Mouse (Mus musculus) erythroblast, adult 5-6 weeks (primary cell): ENCODE measurements around the gene Wnt9b. TPM values are rescaled to one million over a fixed set of nuclear protein-coding genes. Genes with fewer than 3 reads are reported as not detected.
A peak's percentile ranks its signal among the peaks of the same experiment; 100 is the strongest.

Experiments used
- ATAC-seq: replicated peaks from 2 replicates; pipeline ENCODE4 v1.8.0; 2016; ENCODE audit warnings: moderate number of reproducible peaks, mild to moderate bottlenecking, moderate TSS enrichment, inconsistent platforms; ENCODE audit not compliant: poor library complexity, low FRiP score, severe bottlenecking
- total RNA-seq, 2 experiments: library from RNA; stranded (forward) in 1 of 2; stranded (reverse) in 1 of 2; fragments of 150-400 nt in 1 of 2; fragments of 200-764, 138-1000 nt in 1 of 2; gene quantifications; 2 replicates each; pipeline versions ENCODE4 v1.2.3 to v1.2.4; 2015 to 2017; ENCODE audit warnings: low replicate concordance in 2 of 2

Gene Wnt9b
- total RNA-seq, 2 experiments from 2014 or later, result not detected

- ATAC-seq, result no peak
These were observed 16.6 kb downstream of the Wnt9b start for GRCm38 (mm10) chr11:103733069-103733468.

DNA sequence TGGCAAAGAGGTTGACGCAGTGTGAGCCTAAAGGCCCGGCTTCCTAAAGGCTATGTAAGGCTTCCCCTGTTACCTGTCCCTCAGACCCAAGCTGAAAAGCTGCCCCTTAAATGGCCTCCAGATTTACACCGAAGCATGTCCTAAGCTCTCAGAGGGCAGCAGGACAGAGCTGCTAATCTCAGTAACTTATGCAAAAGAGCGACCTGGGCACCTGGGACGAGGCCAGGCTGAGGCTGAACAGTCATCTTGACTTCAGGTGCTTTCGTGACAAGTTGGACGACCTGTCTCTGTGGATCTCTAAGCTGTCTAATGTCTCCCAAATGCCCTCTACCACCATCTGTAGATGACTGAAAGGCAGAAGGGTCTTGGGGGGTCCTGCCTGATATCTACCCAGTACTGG, 17.3 kb downstream of the Wnt9b start:
- ATAC-seq, result no peak

DNA sequence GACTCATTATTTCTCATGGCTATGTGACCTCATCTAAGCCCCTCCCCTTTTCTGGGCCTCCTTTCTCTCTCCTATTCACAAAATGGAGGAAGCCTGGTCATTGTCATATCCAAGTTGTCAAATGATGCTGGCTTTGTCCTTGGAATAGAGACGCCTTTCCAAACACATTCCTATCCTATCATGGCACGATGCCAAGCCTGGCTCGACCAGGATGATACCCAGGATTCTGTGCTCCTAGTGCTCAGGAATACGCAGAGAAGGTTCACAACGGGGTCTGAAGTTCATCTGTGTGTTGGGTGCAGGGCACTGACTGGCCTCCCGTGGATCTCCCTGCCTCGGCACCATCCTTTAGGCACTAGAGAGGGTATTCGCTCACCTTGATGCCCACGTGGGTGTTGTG, 18.0 kb downstream of the Wnt9b start:
- no peak for ATAC-seq

- ATAC-seq, result no peak
These were observed 20.2 kb downstream of the Wnt9b start for GRCm38 (mm10) chr11:103729282-103729985.

DNA sequence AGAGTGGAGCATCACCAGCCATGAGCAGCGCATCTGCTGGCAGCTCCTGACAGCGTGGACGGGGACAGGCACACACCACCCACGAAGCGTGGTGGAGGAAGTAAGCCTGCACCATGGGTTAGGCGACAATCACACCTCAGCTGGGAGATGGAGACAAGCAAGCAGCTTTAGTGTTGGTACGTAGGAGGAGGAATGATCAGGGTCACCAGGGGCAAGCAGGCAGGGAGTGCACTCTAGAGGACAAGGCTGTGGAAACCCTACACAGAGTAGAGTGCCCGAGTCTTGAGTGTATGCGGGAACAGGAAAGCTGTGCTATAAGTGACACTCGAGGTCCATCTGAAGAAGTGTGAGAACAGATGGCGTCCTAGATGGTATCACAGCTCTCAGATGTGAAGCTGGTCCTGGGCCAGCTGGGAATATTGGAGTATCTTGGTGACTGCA, 25.3 kb downstream of the Wnt9b start:
- ATAC-seq, result no peak

- no peak for ATAC-seq
These were observed 27.6 kb downstream of the Wnt9b start for GRCm38 (mm10) chr11:103722040-103722481.

- no peak for ATAC-seq
These were observed 28.1 kb downstream of the Wnt9b start for GRCm38 (mm10) chr11:103721468-103722039.

DNA sequence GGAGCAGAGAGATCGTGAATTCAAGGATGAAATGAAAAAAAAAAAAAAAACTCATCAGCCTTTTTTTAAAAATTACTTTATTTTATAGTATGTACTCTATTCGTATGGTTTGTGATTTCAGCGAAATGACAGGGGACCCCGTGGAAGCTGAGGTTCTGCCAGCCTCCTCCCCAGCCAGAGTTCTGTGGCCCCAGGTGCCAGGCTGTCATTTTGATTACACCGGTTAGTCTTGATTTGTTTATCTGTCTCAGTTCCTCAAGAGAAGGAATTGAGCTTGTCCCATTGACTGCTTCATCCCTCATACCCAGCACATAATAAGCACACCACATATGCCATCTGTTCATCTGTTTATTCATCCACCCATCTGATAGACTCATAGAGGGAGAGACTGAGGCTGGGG, 30.2 kb downstream of the Wnt9b start:
- ATAC-seq, result no peak

- ATAC-seq, result no peak
These were observed 32.6 kb downstream of the Wnt9b start for GRCm38 (mm10) chr11:103716971-103717370.

- no peak for ATAC-seq
These were observed 35.5 kb downstream of the Wnt9b start for GRCm38 (mm10) chr11:103714074-103714473.

- no peak for ATAC-seq
These were observed 37.6 kb downstream of the Wnt9b start for GRCm38 (mm10) chr11:103711851-103712587.

GRCm38 (mm10) chr11:103709982-103710381, 39.6 kb downstream of the Wnt9b start:
- no peak for ATAC-seq

DNA sequence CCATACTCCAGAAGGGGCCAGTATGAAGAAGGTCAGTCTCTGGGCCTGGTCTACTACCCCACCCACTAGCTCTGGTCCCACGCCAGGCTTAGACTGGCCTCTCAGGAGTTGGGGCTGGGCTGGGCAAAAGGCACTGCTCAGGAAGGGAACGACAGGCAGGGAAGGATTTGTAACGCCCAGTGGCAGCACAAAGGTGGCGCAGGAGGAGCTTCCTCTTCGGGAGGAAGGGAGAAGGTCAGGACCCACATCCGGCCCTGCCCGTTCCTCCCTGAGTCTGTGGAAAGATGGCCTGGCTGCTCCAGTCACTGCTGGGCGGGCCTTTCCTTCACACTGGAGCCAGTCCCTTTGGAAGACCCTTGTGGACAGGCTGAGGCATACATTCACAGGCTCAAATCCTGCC, 42.6 kb downstream of the Wnt9b start:
- ATAC-seq, result no peak

GRCm38 (mm10) chr11:103698226-103698625, 51.4 kb downstream of the Wnt9b start:
- no peak for ATAC-seq

DNA sequence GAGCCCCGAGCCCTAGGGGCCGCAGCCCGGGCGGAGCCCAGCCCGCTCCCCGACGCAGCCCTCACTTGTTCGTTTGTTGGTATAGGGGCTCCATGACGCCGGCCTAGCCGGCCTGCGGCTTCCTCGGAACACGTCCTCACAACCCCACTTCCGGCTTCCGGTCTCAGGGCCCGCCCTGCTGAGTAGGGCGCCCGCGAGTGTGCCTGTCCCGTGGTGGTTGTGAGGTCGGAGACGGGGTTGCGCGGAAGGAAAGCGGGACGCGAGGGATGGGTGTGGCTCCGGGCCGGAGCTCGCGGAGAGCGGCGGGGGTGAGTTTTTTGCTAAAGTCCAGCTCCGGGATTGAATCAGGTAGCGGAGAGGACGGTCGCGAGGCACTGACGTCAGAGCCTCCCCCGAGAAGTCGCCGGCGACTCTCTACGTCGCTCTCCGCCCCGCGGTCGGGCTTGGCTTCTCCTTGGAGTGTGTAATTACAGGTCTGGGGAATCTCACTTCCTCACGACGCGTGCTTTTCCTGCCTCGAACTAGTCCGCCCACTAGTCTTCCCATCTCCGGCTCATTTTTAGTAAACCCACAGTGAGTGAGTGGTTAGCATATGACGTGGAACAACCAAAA, 52.0 kb downstream of the Wnt9b start, which contains the start of gene Gosr2:
Gene Gosr2, minus strand, starts transcription at position 334 of the 612 bp plus-strand sequence.
- peak; percentile 97 for ATAC-seq

DNA sequence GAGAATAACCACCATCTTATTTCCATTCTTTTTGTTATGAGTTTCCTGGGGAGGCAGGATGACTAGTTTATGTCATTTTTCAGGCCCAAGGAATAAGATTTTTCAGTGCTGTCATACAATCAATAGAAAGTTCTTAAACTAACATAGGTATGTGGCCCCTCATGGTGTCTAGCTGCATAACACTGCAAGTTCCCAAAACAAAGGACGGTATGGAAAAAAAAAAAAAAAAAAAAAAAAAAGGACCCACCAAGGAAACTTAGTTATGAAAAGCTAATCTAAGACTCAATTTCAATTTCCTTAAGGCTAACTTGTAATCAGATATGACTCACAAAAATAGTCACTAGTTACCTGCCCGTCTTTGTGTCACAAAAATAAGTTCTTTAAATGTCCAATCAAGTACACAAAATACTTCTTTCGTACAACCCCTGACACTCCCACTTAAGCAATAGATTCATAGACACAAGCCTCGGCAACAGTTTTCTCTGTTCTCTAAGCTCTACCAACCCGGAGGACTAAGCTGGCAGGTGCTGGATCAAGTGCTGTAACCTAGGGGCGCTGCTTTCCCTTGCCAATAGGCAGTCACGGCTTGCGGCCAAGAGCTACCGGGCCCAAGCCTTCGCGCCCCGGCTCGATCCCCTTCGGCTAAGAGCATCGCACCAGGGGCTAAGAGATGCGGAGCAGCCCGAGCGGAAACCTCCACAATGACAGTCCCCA, 52.6 kb downstream of the Wnt9b start:
- ATAC-seq, result no peak

DNA sequence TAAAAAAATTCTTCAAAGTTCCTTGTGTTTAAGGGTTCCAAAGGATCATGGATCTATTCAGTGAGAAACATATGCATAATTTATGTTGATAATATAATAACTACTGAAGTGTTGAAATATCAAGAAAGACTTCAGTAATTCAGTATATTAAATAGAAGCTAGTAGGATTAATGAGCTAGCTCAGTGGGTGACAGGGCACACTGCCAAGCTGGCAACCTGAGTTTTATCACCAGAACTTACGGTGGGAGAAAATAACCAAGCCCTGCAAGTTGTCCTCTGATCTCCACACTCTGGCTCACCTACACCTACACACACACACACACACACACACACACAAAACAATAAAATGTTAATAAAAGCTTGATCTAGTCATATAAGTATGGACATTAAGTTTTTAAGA, 56.4 kb downstream of the Wnt9b start:
- ATAC-seq, result no peak

GRCm38 (mm10) chr11:103691036-103691435, 58.6 kb downstream of the Wnt9b start:
- ATAC-seq, result no peak

DNA sequence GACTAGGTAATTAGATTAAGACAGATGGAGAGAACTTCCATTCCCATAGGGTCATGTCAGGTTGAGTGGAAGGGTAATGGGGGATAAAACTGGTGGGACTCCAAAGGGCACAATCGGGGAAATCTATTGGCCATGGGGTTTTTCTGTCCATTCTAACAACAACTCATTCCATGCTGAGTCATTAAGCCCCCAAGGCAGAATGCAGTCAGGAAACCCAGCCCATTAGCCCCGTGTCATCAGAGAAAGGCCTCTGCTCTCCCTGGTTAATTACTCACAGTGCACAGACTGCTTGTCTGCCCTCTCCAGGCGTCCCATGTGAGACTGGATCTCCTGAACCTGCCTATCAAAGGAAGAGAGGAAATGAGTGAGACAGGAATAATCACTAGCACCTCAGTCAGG, 60.6 kb downstream of the Wnt9b start:
- ATAC-seq, result no peak
